ENCODE assay signal across 12 mouse cellular contexts in the genomic region with DNA sequence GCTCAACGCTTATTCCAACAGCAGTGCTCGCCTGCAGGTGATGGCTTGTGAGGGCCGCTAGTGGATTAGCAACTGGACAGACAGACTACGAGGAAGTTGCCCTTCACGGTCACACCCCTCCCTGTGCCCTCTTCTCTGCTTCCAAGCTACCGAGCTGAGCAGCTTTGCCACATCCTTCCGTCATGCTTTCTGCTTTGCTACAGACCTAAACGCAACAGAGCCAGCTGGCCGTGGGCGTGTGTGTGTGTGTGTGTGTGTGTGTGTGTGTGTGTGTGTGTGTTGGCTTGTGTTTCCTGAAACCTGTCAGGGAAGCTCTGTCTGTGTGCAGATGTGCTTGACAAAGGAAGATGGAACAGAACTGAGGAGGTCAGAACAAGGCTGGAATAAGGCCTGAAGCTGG. TPM values are rescaled to one million over a fixed set of nuclear protein-coding genes. Genes with fewer than 3 reads are reported as not detected.
DNase-seq lines count a peak whose midpoint lies in the region; ATAC-seq lines count a peak whose summit lies in the region.
"Had no signal": no experiment of that assay in that cellular context is flagged by ENCODE, and none has a peak within 500 bp of the region (broad histone marks: within the 10 kb centered on the region; RNA-seq: fewer than 3 reads in every experiment).

No protein-coding gene starts in this region.

- 86% methylated on average over 10 of the region's 10 CpGs for WGBS in forebrain, embryonic 16.5 days
- WGBS in forebrain, embryonic 14.5 days = 86% methylated on average over 10 of the region's 10 CpGs

- no peaks in the 10 kb centered on the region for H3K4me1 ChIP-seq in forebrain, embryonic 16.5 days (replicated peaks; ENCODE audit: control insufficient read depth, insufficient read depth, low read length)
- no peaks in the 10 kb centered on the region for H3K4me1 ChIP-seq in forebrain, embryonic 14.5 days (ENCODE audit: control insufficient read depth, insufficient read depth, low read length)
- H3K4me1 ChIP-seq: embryonic facial prominence, embryonic 12.5 days; intestine, embryonic 15.5 days; liver, embryonic 15.5 days had no signal

- no peak overlapping the region for H3K4me3 ChIP-seq in forebrain, embryonic 16.5 days (replicated peaks; ENCODE audit: low read length)
- no peak overlapping the region for H3K4me3 ChIP-seq in forebrain, embryonic 14.5 days (ENCODE audit: low read depth, low read length)
- H3K4me3 ChIP-seq: embryonic facial prominence, embryonic 12.5 days; intestine, embryonic 15.5 days; liver, embryonic 15.5 days had no signal

- no peak overlapping the region for H3K4me2 ChIP-seq in forebrain, embryonic 16.5 days (ENCODE audit: low read length)
- no peak overlapping the region for H3K4me2 ChIP-seq in forebrain, embryonic 14.5 days (ENCODE audit: low read length)
- H3K4me2 ChIP-seq: embryonic facial prominence, embryonic 12.5 days; intestine, embryonic 15.5 days; liver, embryonic 15.5 days had no signal

- H3K9ac ChIP-seq in forebrain, embryonic 16.5 days (replicated peaks; ENCODE audit: low read depth, low read length) = no peak overlapping the region
- H3K9ac ChIP-seq in forebrain, embryonic 14.5 days (ENCODE audit: low read length) = no peak overlapping the region
- H3K9ac ChIP-seq: embryonic facial prominence, embryonic 12.5 days; intestine, embryonic 15.5 days; liver, embryonic 15.5 days had no signal

- no peaks in the 10 kb centered on the region for H3K27me3 ChIP-seq in forebrain, embryonic 16.5 days (replicated peaks; ENCODE audit: control insufficient read depth, insufficient read depth, low read length)
- H3K27me3 ChIP-seq in forebrain, embryonic 14.5 days (replicated peaks; ENCODE audit: control insufficient read depth, insufficient read depth, low read length) = no peaks in the 10 kb centered on the region
- H3K27me3 ChIP-seq: embryonic facial prominence, embryonic 12.5 days; intestine, embryonic 15.5 days; liver, embryonic 15.5 days had no signal

- no peak overlapping the region for H3K27ac ChIP-seq in forebrain, embryonic 16.5 days (ENCODE audit: low read length)
- H3K27ac ChIP-seq in forebrain, embryonic 14.5 days (ENCODE audit: low read depth, low read length) = no peak overlapping the region
- H3K27ac ChIP-seq: embryonic facial prominence, embryonic 12.5 days; intestine, embryonic 15.5 days; liver, embryonic 15.5 days had no signal

- peaks cover 48% of the 10 kb centered on the region for H3K36me3 ChIP-seq in forebrain, embryonic 16.5 days (ENCODE audit: control insufficient read depth, insufficient read depth)
- peaks cover 95% of the 10 kb centered on the region for H3K36me3 ChIP-seq in forebrain, embryonic 14.5 days (ENCODE audit: control insufficient read depth, insufficient read depth, low read length)

- peak; percentile 4 for DNase-seq in lung, postnatal 25 days (ENCODE audit: low spot score)
- no peak for DNase-seq in lung, adult 18-20 months
- DNase-seq in thymus, postnatal 10 days (ENCODE audit: low spot score in 2 of 2) = peak; percentile 38 to 53
- DNase-seq in heart, adult 9 months (ENCODE audit: low spot score in 2 of 2) = no peak
- no peak for DNase-seq in forebrain, embryonic 14.5 days (ENCODE audit: low spot score)
- DNase-seq: heart, adult 18-20 months had no signal

- H3K9me3 ChIP-seq in forebrain, embryonic 16.5 days (ENCODE audit: control insufficient read depth, low read length) = no peaks in the 10 kb centered on the region
- H3K9me3 ChIP-seq in forebrain, embryonic 14.5 days (replicated peaks; ENCODE audit: control insufficient read depth, low read length) = no peaks in the 10 kb centered on the region
- H3K9me3 ChIP-seq: embryonic facial prominence, embryonic 12.5 days; intestine, embryonic 15.5 days; liver, embryonic 15.5 days had no signal

- peak; percentile 93 for ATAC-seq in inflammation-experienced regulatory T-cells, adult 6 months
- ATAC-seq in monocyte, adult 5-6 weeks (replicated peaks; ENCODE audit: insufficient number of reproducible peaks, low FRiP score, low TSS enrichment, poor library complexity, severe bottlenecking) = peak; percentile 45
- ATAC-seq in forebrain, embryonic 16.5 days = no peak
- ATAC-seq in forebrain, embryonic 14.5 days = no peak
- ATAC-seq: intestine, embryonic 15.5 days had no signal

RNA-seq across cellular contexts. Expression of a gene that starts 35.9 kb away (rescaled TPM):
- polyA plus RNA-seq in inflammation-experienced regulatory T-cells, adult 6 months (2017; shearing (Covaris generic)) = 100 to 1,000 TPM; 241 to 287 (median 257) TPM
- 14.5 to 81.6 TPM (median 14.9 TPM) in 3 replicates for total RNA-seq in monocyte, adult 5-6 weeks (2017)
- polyA plus RNA-seq in forebrain, embryonic 16.5 days (2015; fragmentation: Nextera tagmentation; extraction: Ambion mirVana) = 1.2 and 1.4 TPM in 2 replicates
- 0.99 and 1.5 TPM in 2 replicates for polyA plus RNA-seq in forebrain, embryonic 14.5 days (2014; fragmentation: Nextera tagmentation; extraction: Ambion mirVana)

Comparison
In these comparisons a context has a peak if more than half of its experiments do, and no peak if none do; other contexts are left out.
1. DNase-seq: peak in lung, postnatal 25 days (single experiment) and thymus, postnatal 10 days (2 of 2); none in lung, adult 18-20 months (0 of 2), heart, adult 9 months (0 of 2) and forebrain, embryonic 14.5 days (single experiment).
2. ATAC-seq: peak in inflammation-experienced regulatory T-cells, adult 6 months (single experiment) and monocyte, adult 5-6 weeks (single experiment); none in forebrain, embryonic 16.5 days (single experiment) and forebrain, embryonic 14.5 days (single experiment).
3. RNA of a gene that starts 35.9 kb away (polyA plus RNA-seq): 241 to 287 TPM in inflammation-experienced regulatory T-cells, adult 6 months; 1.2 to 1.4 TPM in forebrain, embryonic 16.5 days and 0.99 to 1.5 TPM in forebrain, embryonic 14.5 days; every median in the first group is over 10 times any median in the second.